Mouse (Mus musculus): ENCODE results near the gene Mrps35. TPM values are rescaled to one million over a fixed set of nuclear protein-coding genes. Genes with fewer than 3 reads are reported as not detected.

The Mrps35 gene
- polyA plus RNA-seq, 1 experiment from 2014 or later, result 121 TPM

DNA sequence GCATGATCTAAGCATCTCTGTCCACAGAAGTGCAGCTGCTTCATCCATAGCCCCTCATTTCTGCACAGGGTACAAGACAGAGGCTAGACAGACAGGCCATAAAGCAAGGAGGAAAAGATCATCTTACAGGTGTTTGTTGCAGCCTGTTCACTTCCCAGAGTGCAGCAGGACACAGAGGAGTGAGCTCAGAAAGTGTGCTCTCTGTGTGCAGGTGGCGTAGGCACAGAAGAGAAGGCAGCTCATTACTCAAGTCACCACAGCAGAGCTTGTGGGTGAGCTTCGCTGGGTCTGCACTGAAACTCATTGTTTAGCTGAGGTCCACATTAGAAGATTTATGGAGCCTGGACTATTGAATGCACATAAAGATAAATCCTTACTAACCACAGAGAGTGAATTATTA is 42.8 kb upstream of the Mrps35 start:
- no peak for ATAC-seq (ENCODE audit: insufficient read depth)

DNA sequence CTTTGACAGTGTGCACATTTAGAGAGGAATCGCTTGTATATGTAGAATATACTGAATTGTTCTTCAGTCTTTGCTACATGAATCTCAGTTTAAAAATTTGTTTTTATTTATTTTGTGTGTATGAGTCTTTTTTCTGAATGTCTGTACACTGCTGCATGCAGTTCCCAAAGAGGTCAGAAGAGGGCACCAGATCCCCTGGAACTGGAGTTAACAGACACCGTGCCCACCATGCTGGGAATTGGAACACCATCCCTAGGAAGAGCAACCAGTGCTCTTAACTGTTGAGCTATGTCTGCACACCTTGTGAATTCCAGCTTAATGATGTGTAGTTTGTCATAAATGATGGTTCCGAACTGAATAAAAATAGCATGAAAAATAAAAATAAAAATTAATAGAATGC is 34.4 kb upstream of the Mrps35 start:
- H3K9me3 ChIP-seq (ENCODE audit: low read depth, low read length), result no peaks in the 10 kb centered on the region
- H3K36me3 ChIP-seq (ENCODE audit: insufficient read depth), result peaks cover 28% of the 10 kb centered on the region; the same call in 1 of the 2 replicates
- H3K27me3 ChIP-seq (ENCODE audit: insufficient read depth, low read length), result no peaks in the 10 kb centered on the region
- peak; percentile 80 for TF ChIP-seq CTCF (IDR thresholded peaks at IDR 0.05; ENCODE audit: low read depth)
- no peak overlapping the region for H3K9ac ChIP-seq
- H3K27ac ChIP-seq (ENCODE audit: low read depth), result no peak overlapping the region
- H3K4me2 ChIP-seq, result no peak overlapping the region
- no peak for ATAC-seq (ENCODE audit: insufficient read depth)
- 67% methylated on average over 3 of the region's 3 CpGs for WGBS
- no peak overlapping the region for H3K4me3 ChIP-seq (ENCODE audit: low read depth, low read length)
- H3K4me1 ChIP-seq (ENCODE audit: insufficient read depth), result no peaks in the 10 kb centered on the region
- peak; percentile 77 for DNase-seq

More for the DNA sequence above, 42.8 kb upstream of the Mrps35 start:
- Histone ChIP-seq H3K36me3 (ENCODE audit: insufficient read depth) (peaks cover 46% of the 10 kb centered on the region), H3K4me3 (ENCODE audit: low read depth, low read length) (no peak overlapping the region), H3K4me1 (ENCODE audit: insufficient read depth) (no peaks in the 10 kb centered on the region), H3K9me3 (ENCODE audit: low read depth, low read length) (no peaks in the 10 kb centered on the region), H3K9ac (no peak overlapping the region), H3K27me3 (ENCODE audit: insufficient read depth, low read length) (no peaks in the 10 kb centered on the region), H3K27ac (ENCODE audit: low read depth) (no peak overlapping the region), H3K4me2 (no peak overlapping the region)
- TF ChIP-seq CTCF (IDR thresholded peaks at IDR 0.05; ENCODE audit: low read depth), result no peak
- 65% methylated on average over 2 of the region's 2 CpGs for WGBS
- DNase-seq, result no peak

GRCm38 (mm10) chr6:147010358-147010757 is 32.2 kb upstream of the Mrps35 start:
- no peak overlapping the region for H3K4me2 ChIP-seq
- no peaks in the 10 kb centered on the region for H3K4me1 ChIP-seq (ENCODE audit: insufficient read depth)
- no peaks in the 10 kb centered on the region for H3K27me3 ChIP-seq (ENCODE audit: insufficient read depth, low read length)
- H3K27ac ChIP-seq (ENCODE audit: low read depth), result no peak overlapping the region
- no peak for TF ChIP-seq CTCF (IDR thresholded peaks at IDR 0.05; ENCODE audit: low read depth)
- peaks cover 37% of the 10 kb centered on the region; the same call in 1 of the 2 replicates for H3K36me3 ChIP-seq (ENCODE audit: insufficient read depth)
- no peaks in the 10 kb centered on the region for H3K9me3 ChIP-seq (ENCODE audit: low read depth, low read length)
- DNase-seq (no peak), ATAC-seq (ENCODE audit: insufficient read depth) (no peak)
- no peak overlapping the region for H3K9ac ChIP-seq
- 76% methylated on average over 6 of the region's 6 CpGs for WGBS
- H3K4me3 ChIP-seq (ENCODE audit: low read depth, low read length), result no peak overlapping the region

DNA sequence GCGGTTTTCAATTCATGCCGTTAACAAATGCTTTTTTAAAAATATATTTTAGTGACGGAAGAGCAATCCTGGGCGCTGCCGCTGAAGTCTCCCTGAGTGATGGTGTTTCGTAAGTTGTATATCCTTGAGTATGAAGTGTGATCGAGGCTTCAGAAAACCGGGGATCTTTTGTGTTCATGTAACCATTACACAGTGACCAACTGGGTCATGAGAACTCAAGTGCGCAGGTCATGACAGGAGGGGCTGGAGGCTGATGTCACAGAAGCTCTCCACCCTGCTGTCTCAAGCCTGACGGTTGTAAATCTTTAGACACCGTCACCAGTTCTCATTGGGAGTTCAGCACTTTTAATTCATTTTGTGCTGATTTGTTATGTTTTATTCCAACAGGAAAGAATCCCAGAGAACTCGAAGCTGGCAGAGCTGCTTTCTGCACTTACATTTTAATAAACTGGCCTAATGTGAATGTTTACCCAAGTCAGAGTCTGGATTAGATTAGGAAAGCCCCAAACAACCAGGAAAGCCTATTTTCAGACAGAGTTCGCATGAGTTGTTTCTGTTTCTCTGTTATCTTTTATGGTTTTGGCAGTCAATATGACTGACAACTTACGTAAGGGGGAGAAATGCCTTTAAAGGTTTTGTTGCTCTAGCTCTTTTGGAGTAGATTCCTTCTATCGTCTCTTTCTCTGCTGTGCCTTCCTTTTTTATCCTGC is 31.6 kb upstream of the Mrps35 start:
- WGBS, result 77% methylated on average over 15 of the region's 15 CpGs
- DNase-seq, result no peak
- peaks cover 37% of the 10 kb centered on the region; the same call in 1 of the 2 replicates for H3K36me3 ChIP-seq (ENCODE audit: insufficient read depth)

GRCm38 (mm10) chr6:147011555-147011954 is 31.0 kb upstream of the Mrps35 start:
- Histone ChIP-seq H3K9ac (no peak overlapping the region), H3K4me2 (no peak overlapping the region), H3K4me1 (ENCODE audit: insufficient read depth) (no peaks in the 10 kb centered on the region), H3K27me3 (ENCODE audit: insufficient read depth, low read length) (no peaks in the 10 kb centered on the region), H3K4me3 (ENCODE audit: low read depth, low read length) (no peak overlapping the region), H3K36me3 (ENCODE audit: insufficient read depth) (peaks cover 35% of the 10 kb centered on the region; the same call in 1 of the 2 replicates), H3K27ac (ENCODE audit: low read depth) (no peak overlapping the region), H3K9me3 (ENCODE audit: low read depth, low read length) (no peaks in the 10 kb centered on the region)
- TF ChIP-seq CTCF (IDR thresholded peaks at IDR 0.05; ENCODE audit: low read depth), result no peak
- ATAC-seq (ENCODE audit: insufficient read depth), result no peak
- WGBS, result 68% methylated on average over 6 of the region's 6 CpGs
- no peak for DNase-seq

More for the DNA sequence above, 31.6 kb upstream of the Mrps35 start:
- no peaks in the 10 kb centered on the region for H3K27me3 ChIP-seq (ENCODE audit: insufficient read depth, low read length)
- H3K4me1 ChIP-seq (ENCODE audit: insufficient read depth), result no peaks in the 10 kb centered on the region
- no peaks in the 10 kb centered on the region for H3K9me3 ChIP-seq (ENCODE audit: low read depth, low read length)
- no peak overlapping the region for H3K27ac ChIP-seq (ENCODE audit: low read depth)
- no peak overlapping the region for H3K4me3 ChIP-seq (ENCODE audit: low read depth, low read length)
- no peak for TF ChIP-seq CTCF (IDR thresholded peaks at IDR 0.05; ENCODE audit: low read depth)
- no peak overlapping the region for H3K4me2 ChIP-seq
- no peak for ATAC-seq (ENCODE audit: insufficient read depth)
- no peak overlapping the region for H3K9ac ChIP-seq

DNA sequence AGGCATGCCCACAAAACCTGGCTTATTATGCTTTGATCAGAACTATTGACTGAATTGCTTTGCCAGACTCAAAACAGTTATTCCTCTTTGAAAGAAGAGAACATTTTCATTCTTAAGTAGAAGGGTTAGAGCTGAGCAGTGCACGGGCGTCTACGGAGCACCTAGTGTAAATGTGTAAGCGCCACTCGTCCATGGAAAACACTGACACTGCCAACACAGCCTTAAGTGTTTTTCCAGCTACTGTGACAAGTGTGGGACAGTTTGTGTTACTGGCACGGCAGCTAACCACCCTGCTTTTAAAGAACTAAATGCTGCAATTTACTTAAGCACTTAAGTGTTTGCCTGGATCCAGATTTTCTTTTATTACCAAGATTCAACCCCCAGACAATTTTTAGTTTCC is 30.6 kb upstream of the Mrps35 start:
- no peak for TF ChIP-seq CTCF (IDR thresholded peaks at IDR 0.05; ENCODE audit: low read depth)
- Histone ChIP-seq H3K9me3 (ENCODE audit: low read depth, low read length) (no peaks in the 10 kb centered on the region), H3K27me3 (ENCODE audit: insufficient read depth, low read length) (no peaks in the 10 kb centered on the region), H3K36me3 (ENCODE audit: insufficient read depth) (peaks cover 34% of the 10 kb centered on the region; the same call in 1 of the 2 replicates), H3K4me2 (no peak overlapping the region), H3K9ac (no peak overlapping the region), H3K27ac (ENCODE audit: low read depth) (no peak overlapping the region), H3K4me3 (ENCODE audit: low read depth, low read length) (no peak overlapping the region), H3K4me1 (ENCODE audit: insufficient read depth) (no peaks in the 10 kb centered on the region)
- no peak for DNase-seq
- no peak for ATAC-seq (ENCODE audit: insufficient read depth)
- 69% methylated on average over 6 of the region's 6 CpGs for WGBS

DNA sequence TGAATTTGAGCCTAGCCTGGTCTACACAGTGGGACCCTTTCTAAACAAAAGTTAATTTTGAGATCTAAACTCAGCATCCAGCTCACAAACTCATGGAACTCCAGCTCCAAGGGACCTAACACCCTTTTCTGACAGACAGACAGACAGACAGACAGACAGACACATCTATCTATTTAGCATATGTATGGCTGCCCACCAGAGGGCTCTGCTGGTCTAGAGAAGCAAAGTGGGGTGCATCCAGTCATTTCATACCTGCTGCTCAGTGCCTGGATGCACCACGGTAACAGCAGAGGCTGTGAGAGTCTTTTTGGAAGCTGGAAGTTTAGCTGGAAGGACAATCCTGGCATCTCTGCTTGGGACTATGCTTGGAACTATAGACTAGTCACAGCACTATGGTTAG is 29.0 kb upstream of the Mrps35 start:
- H3K27ac ChIP-seq (ENCODE audit: low read depth), result no peak overlapping the region
- no peak overlapping the region for H3K4me2 ChIP-seq
- DNase-seq, result no peak
- peaks cover 35% of the 10 kb centered on the region; the same call in 1 of the 2 replicates for H3K36me3 ChIP-seq (ENCODE audit: insufficient read depth)
- H3K4me3 ChIP-seq (ENCODE audit: low read depth, low read length), result no peak overlapping the region
- H3K27me3 ChIP-seq (ENCODE audit: insufficient read depth, low read length), result no peaks in the 10 kb centered on the region
- no peaks in the 10 kb centered on the region for H3K4me1 ChIP-seq (ENCODE audit: insufficient read depth)
- H3K9ac ChIP-seq, result no peak overlapping the region
- 86% methylated on average over 1 of the region's 1 CpGs for WGBS
- ATAC-seq (ENCODE audit: insufficient read depth), result no peak
- TF ChIP-seq CTCF (IDR thresholded peaks at IDR 0.05; ENCODE audit: low read depth), result peak; percentile 25; the same call in 1 of the 2 replicates
- H3K9me3 ChIP-seq (ENCODE audit: low read depth, low read length), result no peaks in the 10 kb centered on the region
